Mouse (Mus musculus): ENCODE data around the gene Tmem136.

GRCm38 (mm10) chr9:43155960-43156359, 39.6 kb upstream of the Tmem136 start:
- TF ChIP-seq CTCF (IDR thresholded peaks at IDR 0.05; ENCODE audit: control insufficient read depth, insufficient read depth, insufficient replicate concordance, low read depth, low read length) (no peak), POLR2A (IDR thresholded peaks at IDR 0.05; ENCODE audit: control insufficient read depth, low read depth, low read length) (no peak)

Measured in testis, adult 2 months (tissue).